Mouse (Mus musculus): ENCODE results near the gene Bcl6. TPM values are rescaled to one million over a fixed set of nuclear protein-coding genes. Genes with fewer than 3 reads are reported as not detected.

The Bcl6 gene
- polyA plus RNA-seq, 1 experiment: 2.2 TPM

GRCm38 (mm10) chr16:23962401-23962800 lies 26.3 kb downstream of the Bcl6 start:
- Histone ChIP-seq H3K27ac (ENCODE audit: control insufficient read depth, insufficient read depth, low read depth, low read length) (no peak overlapping the region), H3K36me3 (ENCODE audit: control insufficient read depth, insufficient read depth, low read length) (no peaks in the 10 kb centered on the region), H3K4me1 (ENCODE audit: control insufficient read depth, insufficient read depth, low read length) (no peaks in the 10 kb centered on the region), H3K4me3 (ENCODE audit: control insufficient read depth, low read depth, low read length) (no peak overlapping the region; the same call in 1 of the 2 replicates), H3K27me3 (ENCODE audit: control insufficient read depth, insufficient read depth, low read length) (no peaks in the 10 kb centered on the region)
- TF ChIP-seq CTCF (IDR thresholded peaks at IDR 0.05; ENCODE audit: control insufficient read depth, insufficient read depth, insufficient replicate concordance, low read depth, low read length) (no peak), POLR2A (IDR thresholded peaks at IDR 0.05; ENCODE audit: control insufficient read depth, low read depth, low read length) (no peak)

GRCm38 (mm10) chr16:23958938-23959337 lies 29.7 kb downstream of the Bcl6 start:
- Histone ChIP-seq H3K27ac (ENCODE audit: control insufficient read depth, insufficient read depth, low read depth, low read length) (no peak overlapping the region), H3K27me3 (ENCODE audit: control insufficient read depth, insufficient read depth, low read length) (no peaks in the 10 kb centered on the region), H3K4me1 (ENCODE audit: control insufficient read depth, insufficient read depth, low read length) (no peaks in the 10 kb centered on the region), H3K36me3 (ENCODE audit: control insufficient read depth, insufficient read depth, low read length) (no peaks in the 10 kb centered on the region), H3K4me3 (ENCODE audit: control insufficient read depth, low read depth, low read length) (no peak overlapping the region)
- no peak for TF ChIP-seq CTCF (IDR thresholded peaks at IDR 0.05; ENCODE audit: control insufficient read depth, insufficient read depth, insufficient replicate concordance, low read depth, low read length)
- TF ChIP-seq POLR2A (IDR thresholded peaks at IDR 0.05; ENCODE audit: control insufficient read depth, low read depth, low read length): no peak

- Histone ChIP-seq H3K36me3 (ENCODE audit: control insufficient read depth, insufficient read depth, low read length) (no peaks in the 10 kb centered on the region), H3K27ac (ENCODE audit: control insufficient read depth, insufficient read depth, low read depth, low read length) (no peak overlapping the region), H3K4me3 (ENCODE audit: control insufficient read depth, low read depth, low read length) (no peak overlapping the region), H3K4me1 (ENCODE audit: control insufficient read depth, insufficient read depth, low read length) (no peaks in the 10 kb centered on the region), H3K27me3 (ENCODE audit: control insufficient read depth, insufficient read depth, low read length) (no peaks in the 10 kb centered on the region)
- TF ChIP-seq POLR2A (IDR thresholded peaks at IDR 0.05; ENCODE audit: control insufficient read depth, low read depth, low read length): no peak
- TF ChIP-seq CTCF (IDR thresholded peaks at IDR 0.05; ENCODE audit: control insufficient read depth, insufficient read depth, insufficient replicate concordance, low read depth, low read length): no peak
These were observed 34.7 kb downstream of the Bcl6 start for GRCm38 (mm10) chr16:23953959-23954260.

GRCm38 (mm10) chr16:23953189-23953958 lies 35.3 kb downstream of the Bcl6 start:
- H3K4me1 ChIP-seq (ENCODE audit: control insufficient read depth, insufficient read depth, low read length): no peaks in the 10 kb centered on the region
- no peak overlapping the region for H3K4me3 ChIP-seq (ENCODE audit: control insufficient read depth, low read depth, low read length)
- no peaks in the 10 kb centered on the region for H3K36me3 ChIP-seq (ENCODE audit: control insufficient read depth, insufficient read depth, low read length)
- peak; percentile 47; the same call in 1 of the 2 replicates for TF ChIP-seq CTCF (IDR thresholded peaks at IDR 0.05; ENCODE audit: control insufficient read depth, insufficient read depth, insufficient replicate concordance, low read depth, low read length)
- TF ChIP-seq POLR2A (IDR thresholded peaks at IDR 0.05; ENCODE audit: control insufficient read depth, low read depth, low read length): no peak
- H3K27me3 ChIP-seq (ENCODE audit: control insufficient read depth, insufficient read depth, low read length): no peaks in the 10 kb centered on the region
- H3K27ac ChIP-seq (ENCODE audit: control insufficient read depth, insufficient read depth, low read depth, low read length): no peak overlapping the region

GRCm38 (mm10) chr16:23952101-23952727 lies 36.4 kb downstream of the Bcl6 start:
- Histone ChIP-seq H3K36me3 (ENCODE audit: control insufficient read depth, insufficient read depth, low read length) (no peaks in the 10 kb centered on the region), H3K27ac (ENCODE audit: control insufficient read depth, insufficient read depth, low read depth, low read length) (no peak overlapping the region), H3K4me3 (ENCODE audit: control insufficient read depth, low read depth, low read length) (no peak overlapping the region), H3K4me1 (ENCODE audit: control insufficient read depth, insufficient read depth, low read length) (no peaks in the 10 kb centered on the region), H3K27me3 (ENCODE audit: control insufficient read depth, insufficient read depth, low read length) (no peaks in the 10 kb centered on the region)
- no peak for TF ChIP-seq POLR2A (IDR thresholded peaks at IDR 0.05; ENCODE audit: control insufficient read depth, low read depth, low read length)
- TF ChIP-seq CTCF (IDR thresholded peaks at IDR 0.05; ENCODE audit: control insufficient read depth, insufficient read depth, insufficient replicate concordance, low read depth, low read length): no peak

GRCm38 (mm10) chr16:23947654-23948053 lies 41.0 kb downstream of the Bcl6 start:
- no peak overlapping the region for H3K4me3 ChIP-seq (ENCODE audit: control insufficient read depth, low read depth, low read length)

GRCm38 (mm10) chr16:23944801-23945200 lies 43.9 kb downstream of the Bcl6 start:
- H3K4me1 ChIP-seq (ENCODE audit: control insufficient read depth, insufficient read depth, low read length): no peaks in the 10 kb centered on the region
- H3K27me3 ChIP-seq (ENCODE audit: control insufficient read depth, insufficient read depth, low read length): no peaks in the 10 kb centered on the region
- TF ChIP-seq POLR2A (IDR thresholded peaks at IDR 0.05; ENCODE audit: control insufficient read depth, low read depth, low read length): no peak
- TF ChIP-seq CTCF (IDR thresholded peaks at IDR 0.05; ENCODE audit: control insufficient read depth, insufficient read depth, insufficient replicate concordance, low read depth, low read length): no peak
- no peak overlapping the region for H3K27ac ChIP-seq (ENCODE audit: control insufficient read depth, insufficient read depth, low read depth, low read length)
- no peaks in the 10 kb centered on the region for H3K36me3 ChIP-seq (ENCODE audit: control insufficient read depth, insufficient read depth, low read length)
- no peak overlapping the region for H3K4me3 ChIP-seq (ENCODE audit: control insufficient read depth, low read depth, low read length)

More at GRCm38 (mm10) chr16:23947654-23948053, 41.0 kb downstream of the Bcl6 start:
- H3K27me3 ChIP-seq (ENCODE audit: control insufficient read depth, insufficient read depth, low read length): no peaks in the 10 kb centered on the region
- no peaks in the 10 kb centered on the region for H3K4me1 ChIP-seq (ENCODE audit: control insufficient read depth, insufficient read depth, low read length)
- H3K36me3 ChIP-seq (ENCODE audit: control insufficient read depth, insufficient read depth, low read length): no peaks in the 10 kb centered on the region
- TF ChIP-seq CTCF (IDR thresholded peaks at IDR 0.05; ENCODE audit: control insufficient read depth, insufficient read depth, insufficient replicate concordance, low read depth, low read length) (no peak), POLR2A (IDR thresholded peaks at IDR 0.05; ENCODE audit: control insufficient read depth, low read depth, low read length) (no peak)
- no peak overlapping the region for H3K27ac ChIP-seq (ENCODE audit: control insufficient read depth, insufficient read depth, low read depth, low read length)
